Mouse (Mus musculus) C2C12 (cell line): Measurements from ENCODE around the gene Slc44a2. TPM values are rescaled to one million over a fixed set of nuclear protein-coding genes. Genes with fewer than 3 reads are reported as not detected.
A peak's percentile ranks its signal among the peaks of the same experiment; 100 is the strongest.

Experiments used
- H3K27me3 ChIP-seq: one replicate; pipeline ENCODE4 v1.6.1; 2011; ENCODE audit not compliant: control insufficient read depth, insufficient read depth, insufficient read length
- H3K36me3 ChIP-seq: one replicate; pipeline ENCODE4 v1.6.1; 2011; ENCODE audit not compliant: control insufficient read depth, insufficient read depth
- H3K4me3 ChIP-seq: one replicate; pipeline ENCODE4 v1.5.1; 2011; ENCODE audit warnings: mild to moderate bottlenecking, control low read depth; ENCODE audit not compliant: poor library complexity, insufficient read depth, severe bottlenecking
- H3K79me2 ChIP-seq: one replicate; pipeline ENCODE4 v1.6.1; 2011; ENCODE audit not compliant: control insufficient read depth, insufficient read depth
- H3K79me3 ChIP-seq: one replicate; pipeline ENCODE4 v1.6.1; 2011; ENCODE audit warnings: low read depth, control low read depth
- H3ac ChIP-seq: one replicate; pipeline ENCODE3; 2011; ENCODE audit warnings: low read depth; ENCODE audit not compliant: control insufficient read depth, insufficient read length
- CEBPB ChIP-seq: IDR thresholded peaks from one replicate; pipeline ENCODE4 v1.6.1; 2011; ENCODE audit warnings: low read depth, mild to moderate bottlenecking, control low read depth, moderate library complexity
- CTCF ChIP-seq: IDR thresholded peaks from one replicate; pipeline ENCODE4 v1.5.1; 2011; ENCODE audit not compliant: control insufficient read depth, insufficient read depth, insufficient read length
- FOSL1 ChIP-seq: IDR thresholded peaks from one replicate; pipeline ENCODE4 v1.8.0; 2011; ENCODE audit warnings: mild to moderate bottlenecking, low read length; ENCODE audit not compliant: poor library complexity, insufficient read depth, severe bottlenecking
- MAX ChIP-seq: IDR thresholded peaks from one replicate; pipeline ENCODE4 v1.6.1; 2011; ENCODE audit warnings: mild to moderate bottlenecking, control low read depth
- MYOD1 ChIP-seq: IDR thresholded peaks from one replicate; pipeline ENCODE4 v1.6.1; 2011; ENCODE audit warnings: low read depth; ENCODE audit not compliant: control insufficient read depth, insufficient read length
- MYOG ChIP-seq: IDR thresholded peaks from one replicate; pipeline ENCODE4 v1.6.1; 2011; ENCODE audit not compliant: control insufficient read depth, insufficient read length; ENCODE audit errors: extremely low read depth
- USF1 ChIP-seq: IDR thresholded peaks from one replicate; pipeline ENCODE4 v1.6.1; 2011; ENCODE audit warnings: low read depth, mild to moderate bottlenecking, control low read depth, moderate library complexity
- polyA plus RNA-seq: library from polyadenylated mRNA; unstranded; fragments of >200 nt; fragmentation: generic; extraction: Trizol; gene quantifications from one replicate; pipeline ENCODE4 v1.2.1, GENCODE M21; 2012; ENCODE audit warnings: missing spikeins

The Slc44a2 gene
- polyA plus RNA-seq, 1 experiment = 221 TPM

GRCm38 (mm10) chr9:21337652-21338051, 17.2 kb downstream of the Slc44a2 start:
- Histone ChIP-seq H3K79me3 (peaks cover 48% of the 10 kb centered on the region), H3K79me2 (peaks cover 85% of the 10 kb centered on the region), H3K27me3 (no peaks in the 10 kb centered on the region), H3K36me3 (peaks cover 27% of the 10 kb centered on the region), H3K4me3 (peak overlapping the region; percentile 60), H3ac (peak overlapping the region; percentile 52)
- TF ChIP-seq MYOG (no peak), MYOD1 (peak; percentile 91)

GRCm38 (mm10) chr9:21340411-21340810, 19.9 kb downstream of the Slc44a2 start:
- peaks cover 93% of the 10 kb centered on the region for H3K79me2 ChIP-seq
- no peaks in the 10 kb centered on the region for H3K27me3 ChIP-seq
- H3K4me3 ChIP-seq = no peak overlapping the region
- TF ChIP-seq MYOD1 = no peak
- TF ChIP-seq CEBPB = no peak
- TF ChIP-seq CTCF = no peak
- TF ChIP-seq MAX = no peak
- no peak for TF ChIP-seq MYOG
- no peak for TF ChIP-seq FOSL1
- TF ChIP-seq USF1 = no peak
- H3K36me3 ChIP-seq = peaks cover 54% of the 10 kb centered on the region
- no peak overlapping the region for H3ac ChIP-seq
- H3K79me3 ChIP-seq = peaks cover 56% of the 10 kb centered on the region

GRCm38 (mm10) chr9:21346627-21347365, 26.3 kb downstream of the Slc44a2 start:
- Histone ChIP-seq H3K27me3 (no peaks in the 10 kb centered on the region), H3K79me3 (peaks cover 21% of the 10 kb centered on the region), H3K36me3 (peaks cover 93% of the 10 kb centered on the region), H3ac (no peak overlapping the region), H3K4me3 (no peak overlapping the region), H3K79me2 (peaks cover 32% of the 10 kb centered on the region)
- TF ChIP-seq MYOG (no peak), FOSL1 (no peak), MAX (no peak), USF1 (no peak), MYOD1 (no peak), CTCF (no peak), CEBPB (no peak)

- H3K4me3 ChIP-seq = no peak overlapping the region
- no peaks in the 10 kb centered on the region for H3K27me3 ChIP-seq
- H3K36me3 ChIP-seq = peaks cover 92% of the 10 kb centered on the region
- no peak overlapping the region for H3ac ChIP-seq
- peaks cover 11% of the 10 kb centered on the region for H3K79me3 ChIP-seq
- TF ChIP-seq USF1 (no peak), CTCF (no peak), CEBPB (no peak), FOSL1 (no peak)
- peaks cover 18% of the 10 kb centered on the region for H3K79me2 ChIP-seq
Measured at GRCm38 (mm10) chr9:21348152-21348551, 27.7 kb downstream of the Slc44a2 start.

- H3K79me3 ChIP-seq = no peaks in the 10 kb centered on the region
- no peak overlapping the region for H3ac ChIP-seq
- peaks cover 92% of the 10 kb centered on the region for H3K36me3 ChIP-seq
Measured at GRCm38 (mm10) chr9:21351178-21351577, 30.7 kb downstream of the Slc44a2 start.

More at GRCm38 (mm10) chr9:21351178-21351577, 30.7 kb downstream of the Slc44a2 start:
- Histone ChIP-seq H3K27me3 (no peaks in the 10 kb centered on the region), H3K79me2 (no peaks in the 10 kb centered on the region), H3K4me3 (no peak overlapping the region)
- TF ChIP-seq MYOG (no peak), FOSL1 (no peak), MAX (no peak), USF1 (no peak), CTCF (no peak), CEBPB (no peak), MYOD1 (no peak)
